Mouse (Mus musculus) forebrain, embryonic 15.5 days (tissue): ENCODE data around the gene Itpr1. TPM values are rescaled to one million over a fixed set of nuclear protein-coding genes. Genes with fewer than 3 reads are reported as not detected.
"Not testable (repeated sequence)": the region's sequence is repeated elsewhere in the genome, so short reads cannot be mapped to it uniquely, and the experiment has no call there.

Experiments
- ATAC-seq: fragments of 200-750 bp; cut with Nextera tagmentation; replicated peaks from 2 replicates; pipeline ENCODE4 v1.8.0; 2017; ENCODE audit warnings: mild to moderate bottlenecking, moderate TSS enrichment, moderate library complexity
- H3K27ac ChIP-seq: fragments of 300-500 bp; sonication (generic); replicated peaks from 2 replicates; pipeline ENCODE4 v1.5.1; 2015; ENCODE audit warnings: mild to moderate bottlenecking, inconsistent platforms
- H3K27me3 ChIP-seq: fragments of 300-500 bp; sonication (generic); 2 replicates; pipeline ENCODE4 v1.6.1; 2015; ENCODE audit warnings: inconsistent platforms
- H3K36me3 ChIP-seq: fragments of 300-500 bp; sonication (generic); 2 replicates; pipeline ENCODE4 v1.6.1; 2015; ENCODE audit warnings: mild to moderate bottlenecking, inconsistent platforms
- H3K4me1 ChIP-seq: fragments of 300-500 bp; sonication (generic); 2 replicates; pipeline ENCODE4 v1.6.1; 2015; ENCODE audit warnings: inconsistent platforms
- H3K4me2 ChIP-seq: fragments of 300-500 bp; sonication (generic); replicated peaks from 2 replicates; pipeline ENCODE4 v1.6.1; 2015; ENCODE audit warnings: mild to moderate bottlenecking, inconsistent platforms
- H3K4me3 ChIP-seq: fragments of 300-500 bp; sonication (generic); 2 replicates; pipeline ENCODE4 v1.5.1; 2015; ENCODE audit warnings: mild to moderate bottlenecking, inconsistent platforms
- H3K9ac ChIP-seq: fragments of 300-500 bp; sonication (generic); replicated peaks from 2 replicates; pipeline ENCODE4 v1.6.1; 2015; ENCODE audit warnings: mild to moderate bottlenecking, inconsistent platforms
- H3K9me3 ChIP-seq: fragments of 300-500 bp; sonication (generic); 2 replicates; pipeline ENCODE4 v1.6.1; 2016; ENCODE audit warnings: inconsistent platforms
- WGBS: fragments of 180-500 bp; shearing (Covaris S2); methylation state at CpG from one replicate; pipeline ENCODE4 v1.1.7; 2015; ENCODE audit warnings: mixed read lengths; 5-methylcytosine and 5-hydroxymethylcytosine counted together
- polyA plus RNA-seq: library from polyadenylated mRNA; unstranded; fragments of >200 nt; fragmentation: Nextera tagmentation; extraction: Ambion mirVana; gene quantifications from 2 replicates; pipeline ENCODE4 v1.2.1, GENCODE M21; 2015

Gene Itpr1
- polyA plus RNA-seq, 1 experiment from 2014 or later, result 12.6 TPM

DNA sequence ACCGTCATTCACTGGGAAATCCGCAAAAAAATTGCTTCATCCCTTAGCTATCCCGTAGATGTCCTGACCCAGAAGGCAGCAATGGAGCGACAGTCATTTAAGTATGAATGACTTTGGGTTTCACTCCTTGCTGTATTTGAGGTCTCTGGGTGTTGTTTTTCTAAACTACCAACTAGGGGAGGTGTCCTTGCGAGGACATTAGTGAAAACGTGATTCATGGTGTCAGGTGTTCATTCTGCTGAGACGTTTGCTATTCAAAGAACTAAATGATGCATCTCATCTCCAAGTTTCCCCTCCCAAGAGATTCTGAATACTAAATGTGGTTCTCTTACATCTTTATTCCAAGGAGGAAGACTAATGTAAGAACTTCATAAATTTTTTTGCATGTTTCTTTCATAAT is 332.0 kb downstream of the Itpr1 start:
- no peak overlapping the region for H3K4me3 ChIP-seq
- H3K9ac ChIP-seq, result no peak overlapping the region
- no peaks in the 10 kb centered on the region for H3K9me3 ChIP-seq
- H3K4me2 ChIP-seq, result no peak overlapping the region
- H3K27me3 ChIP-seq, result no peaks in the 10 kb centered on the region
- no peaks in the 10 kb centered on the region for H3K36me3 ChIP-seq
- no peak for ATAC-seq
- 78% methylated on average over 7 of the region's 7 CpGs for WGBS
- H3K4me1 ChIP-seq, result no peaks in the 10 kb centered on the region
- H3K27ac ChIP-seq, result no peak overlapping the region

- Histone ChIP-seq H3K36me3 (no peaks in the 10 kb centered on the region), H3K9ac (no peak overlapping the region), H3K4me3 (no peak overlapping the region), H3K27ac (no peak overlapping the region), H3K27me3 (no peaks in the 10 kb centered on the region), H3K9me3 (no peaks in the 10 kb centered on the region), H3K4me1 (no peaks in the 10 kb centered on the region), H3K4me2 (no peak overlapping the region)
- WGBS, result 72% methylated on average over 5 of the region's 5 CpGs
- no peak for ATAC-seq
These were observed 332.6 kb downstream of the Itpr1 start for GRCm38 (mm10) chr6:108545464-108545863.

DNA sequence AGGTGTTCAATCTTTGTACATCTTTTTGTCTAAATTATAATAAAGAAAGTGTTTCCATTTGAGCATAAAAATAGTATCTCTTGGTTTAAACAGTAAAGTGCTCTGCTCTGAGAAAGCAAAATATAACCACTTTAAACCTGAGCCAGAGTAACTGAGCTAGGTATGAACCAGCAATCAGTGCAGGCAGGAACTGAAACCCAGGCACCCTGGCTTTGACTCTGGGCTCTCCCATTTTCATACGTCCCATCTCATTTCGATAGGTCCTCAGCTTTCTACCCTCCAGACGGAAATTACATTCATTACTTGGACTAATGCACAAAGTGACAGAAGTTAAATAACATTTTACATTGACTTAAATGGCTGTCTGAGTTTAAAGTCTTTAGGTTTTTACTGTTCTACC is 335.5 kb downstream of the Itpr1 start:
- Histone ChIP-seq H3K36me3 (no peaks in the 10 kb centered on the region), H3K9ac (no peak overlapping the region), H3K9me3 (no peaks in the 10 kb centered on the region), H3K27me3 (no peaks in the 10 kb centered on the region), H3K4me3 (no peak overlapping the region), H3K4me1 (no peaks in the 10 kb centered on the region), H3K27ac (no peak overlapping the region), H3K4me2 (no peak overlapping the region)
- ATAC-seq, result no peak
- 87% methylated on average over 3 of the region's 3 CpGs for WGBS

DNA sequence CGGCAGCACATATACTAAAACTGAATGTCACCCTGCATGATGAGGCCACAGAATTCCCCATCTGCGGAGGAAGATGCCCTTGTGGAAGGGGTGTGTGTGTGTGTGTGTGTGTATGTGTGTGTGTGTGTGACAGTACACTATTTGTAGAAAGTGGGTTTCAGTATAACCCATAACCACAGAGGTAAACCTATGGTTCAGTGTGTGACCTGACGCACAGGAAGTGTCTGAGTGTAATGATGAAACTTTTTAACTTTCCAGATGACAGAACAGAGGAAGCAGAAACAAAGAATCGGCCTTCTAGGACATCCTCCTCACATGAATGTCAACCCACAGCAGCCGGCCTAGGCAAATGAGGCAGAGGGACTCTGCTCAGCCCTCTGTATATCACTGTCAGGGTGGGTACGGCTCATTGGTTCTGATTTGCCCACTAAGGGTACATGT is 336.6 kb downstream of the Itpr1 start:
- no peak overlapping the region for H3K4me2 ChIP-seq
- no peak overlapping the region for H3K4me3 ChIP-seq
- ATAC-seq, result no peak
- no peaks in the 10 kb centered on the region for H3K4me1 ChIP-seq
- H3K27ac ChIP-seq, result no peak overlapping the region
- H3K36me3 ChIP-seq, result no peaks in the 10 kb centered on the region
- WGBS, result 79% methylated on average over 6 of the region's 6 CpGs
- H3K27me3 ChIP-seq, result no peaks in the 10 kb centered on the region
- no peak overlapping the region for H3K9ac ChIP-seq
- no peaks in the 10 kb centered on the region for H3K9me3 ChIP-seq

GRCm38 (mm10) chr6:108551725-108552620 is 339.1 kb downstream of the Itpr1 start:
- no peaks in the 10 kb centered on the region for H3K9me3 ChIP-seq
- no peaks in the 10 kb centered on the region for H3K4me1 ChIP-seq
- no peak overlapping the region for H3K4me3 ChIP-seq
- H3K36me3 ChIP-seq, result no peaks in the 10 kb centered on the region
- ATAC-seq, result no peak
- H3K27me3 ChIP-seq, result no peaks in the 10 kb centered on the region
- H3K4me2 ChIP-seq, result no peak overlapping the region
- H3K9ac ChIP-seq, result no peak overlapping the region
- H3K27ac ChIP-seq, result no peak overlapping the region
- WGBS, result 95% methylated on average over 12 of the region's 12 CpGs

- Histone ChIP-seq H3K27me3 (no peaks in the 10 kb centered on the region), H3K4me3 (no peak overlapping the region), H3K36me3 (no peaks in the 10 kb centered on the region), H3K4me2 (no peak overlapping the region), H3K9me3 (no peaks in the 10 kb centered on the region), H3K9ac (no peak overlapping the region), H3K4me1 (no peaks in the 10 kb centered on the region), H3K27ac (no peak overlapping the region)
- no peak for ATAC-seq
- 88% methylated on average over 3 of the region's 3 CpGs for WGBS
These were observed 340.1 kb downstream of the Itpr1 start for GRCm38 (mm10) chr6:108553013-108553412.

- no peak overlapping the region for H3K9ac ChIP-seq
- no peaks in the 10 kb centered on the region for H3K4me1 ChIP-seq
- ATAC-seq, result no peak
- H3K4me2 ChIP-seq, result no peak overlapping the region
- no peaks in the 10 kb centered on the region for H3K9me3 ChIP-seq
- H3K4me3 ChIP-seq, result no peak overlapping the region
- H3K27me3 ChIP-seq, result no peaks in the 10 kb centered on the region
- 90% methylated on average over 4 of the region's 4 CpGs for WGBS
- H3K27ac ChIP-seq, result no peak overlapping the region
- no peaks in the 10 kb centered on the region for H3K36me3 ChIP-seq
These were observed 340.6 kb downstream of the Itpr1 start for GRCm38 (mm10) chr6:108553536-108553935.

- ATAC-seq, result no peak
- no peak overlapping the region for H3K9ac ChIP-seq
- H3K9me3 ChIP-seq, result no peaks in the 10 kb centered on the region
- no peaks in the 10 kb centered on the region for H3K27me3 ChIP-seq
- H3K36me3 ChIP-seq, result no peaks in the 10 kb centered on the region
- no peaks in the 10 kb centered on the region for H3K4me1 ChIP-seq
- no peak overlapping the region for H3K4me3 ChIP-seq
- no peak overlapping the region for H3K27ac ChIP-seq
- no peak overlapping the region for H3K4me2 ChIP-seq
- 98% methylated on average over 4 of the region's 4 CpGs for WGBS
These were observed 341.5 kb downstream of the Itpr1 start for GRCm38 (mm10) chr6:108554389-108554788.

- Histone ChIP-seq H3K27me3 (no peaks in the 10 kb centered on the region), H3K36me3 (no peaks in the 10 kb centered on the region), H3K9me3 (no peaks in the 10 kb centered on the region), H3K4me3 (no peak overlapping the region), H3K4me2 (no peak overlapping the region), H3K27ac (no peak overlapping the region), H3K9ac (no peak overlapping the region), H3K4me1 (no peaks in the 10 kb centered on the region)
- no peak for ATAC-seq
- WGBS, result 90% methylated on average over 5 of the region's 5 CpGs
These were observed 342.0 kb downstream of the Itpr1 start for GRCm38 (mm10) chr6:108554878-108555277.

- Histone ChIP-seq H3K36me3 (no peaks in the 10 kb centered on the region), H3K4me2 (no peak overlapping the region), H3K27ac (no peak overlapping the region), H3K9me3 (no peaks in the 10 kb centered on the region), H3K4me1 (no peaks in the 10 kb centered on the region), H3K9ac (no peak overlapping the region), H3K27me3 (no peaks in the 10 kb centered on the region), H3K4me3 (no peak overlapping the region)
- no peak for ATAC-seq
- 87% methylated on average over 4 of the region's 4 CpGs for WGBS
These were observed 344.9 kb downstream of the Itpr1 start for GRCm38 (mm10) chr6:108557576-108558322.

DNA sequence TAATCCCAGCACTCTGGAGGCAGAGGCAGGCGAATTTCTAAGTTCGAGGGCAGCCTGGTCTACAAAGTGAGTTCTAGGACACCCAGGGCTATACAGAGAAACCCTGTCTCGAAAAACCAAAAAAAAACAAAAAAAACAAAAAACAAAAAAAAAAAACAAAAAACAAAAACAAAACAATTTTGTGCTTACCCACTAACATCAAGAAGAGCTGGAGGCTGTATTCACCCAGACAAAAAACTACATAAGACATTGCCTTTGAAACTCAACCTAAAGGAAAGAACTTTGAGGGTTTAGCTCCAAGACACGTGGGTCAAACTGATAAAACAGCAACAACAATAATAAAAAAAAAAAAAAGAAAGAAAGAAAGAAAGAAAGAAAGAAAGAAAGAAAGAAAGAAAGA is 346.3 kb downstream of the Itpr1 start:
- H3K27me3 ChIP-seq, H3K36me3 ChIP-seq, H3K9me3 ChIP-seq, H3K4me3 ChIP-seq, H3K27ac ChIP-seq, ATAC-seq, H3K9ac ChIP-seq, H3K4me2 ChIP-seq, H3K4me1 ChIP-seq: not testable (repeated sequence)
- WGBS, result 86% methylated on average over 4 of the region's 4 CpGs

GRCm38 (mm10) chr6:108562971-108563370 is 350.1 kb downstream of the Itpr1 start:
- H3K9ac ChIP-seq, result no peak overlapping the region
- no peak for ATAC-seq
- H3K4me2 ChIP-seq, result no peak overlapping the region
- H3K9me3 ChIP-seq, result no peaks in the 10 kb centered on the region
- H3K27ac ChIP-seq, result no peak overlapping the region
- H3K4me1 ChIP-seq, result no peaks in the 10 kb centered on the region
- no peak overlapping the region for H3K4me3 ChIP-seq
- no peaks in the 10 kb centered on the region for H3K27me3 ChIP-seq
- 89% methylated on average over 2 of the region's 2 CpGs for WGBS
- H3K36me3 ChIP-seq, result no peaks in the 10 kb centered on the region
